Mouse (Mus musculus) forebrain, postnatal 0 days (tissue): ENCODE data around the gene Tpt1. TPM values are rescaled to one million over a fixed set of nuclear protein-coding genes. Genes with fewer than 3 reads are reported as not detected.

Source experiments
- ATAC-seq: fragments of 200-750 bp; cut with Nextera tagmentation; 2 replicates; pipeline ENCODE4 v1.8.0; 2017; ENCODE audit warnings: mild to moderate bottlenecking, moderate library complexity
- DNase-seq: peaks from one replicate; pipeline ENCODE4 v3.0.0-alpha.2; 2015
- H3K27ac ChIP-seq: fragments of 300-500 bp; sonication (generic); 2 replicates; pipeline ENCODE4 v1.5.1; 2014; ENCODE audit warnings: low read depth, mild to moderate bottlenecking, antibody characterized with exemption, low read length, moderate library complexity, mixed read lengths
- H3K27me3 ChIP-seq: fragments of 300-500 bp; sonication (generic); 2 replicates; pipeline ENCODE4 v1.6.1; 2014; ENCODE audit warnings: mild to moderate bottlenecking, low read length, mixed read lengths; ENCODE audit not compliant: insufficient read depth
- H3K36me3 ChIP-seq: fragments of 300-500 bp; sonication (generic); 2 replicates; pipeline ENCODE4 v1.6.1; 2014; ENCODE audit warnings: mild to moderate bottlenecking, moderate library complexity; ENCODE audit not compliant: insufficient read depth
- H3K4me1 ChIP-seq: fragments of 300-500 bp; sonication (generic); 2 replicates; pipeline ENCODE4 v1.6.1; 2014; ENCODE audit warnings: antibody characterized with exemption; ENCODE audit not compliant: insufficient read depth
- H3K4me2 ChIP-seq: fragments of 300-500 bp; sonication (generic); 2 replicates; pipeline ENCODE4 v1.6.1; 2014; ENCODE audit warnings: low read depth, mild to moderate bottlenecking, moderate library complexity
- H3K4me3 ChIP-seq: fragments of 300-500 bp; sonication (generic); 2 replicates; pipeline ENCODE4 v1.5.1; 2014; ENCODE audit warnings: low read depth, low read length, mixed read lengths
- H3K9ac ChIP-seq: fragments of 300-500 bp; sonication (generic); 2 replicates; pipeline ENCODE4 v1.6.1; 2014; ENCODE audit warnings: mild to moderate bottlenecking
- H3K9me3 ChIP-seq: fragments of 300-500 bp; sonication (generic); 2 replicates; pipeline ENCODE4 v1.6.1; 2016; ENCODE audit warnings: low read length
- CTCF ChIP-seq: sonication (generic); IDR thresholded peaks from 2 replicates; pipeline ENCODE4 v1.5.1; 2016; ENCODE audit warnings: antibody characterized with exemption, control low read depth, low read depth
- WGBS: fragments of 180-500 bp; shearing (Covaris S2); extraction: QIAGEN DNeasy Blood & Tissue Kit; methylation state at CpG from one replicate; pipeline ENCODE4 v1.1.7; 2014; 5-methylcytosine and 5-hydroxymethylcytosine counted together
- polyA plus RNA-seq: library from polyadenylated mRNA; unstranded; fragments of >200 nt; fragmentation: Nextera tagmentation; extraction: Ambion mirVana; gene quantifications from 2 replicates; pipeline ENCODE4 v1.2.1, GENCODE M21; 2015
- total RNA-seq: library from RNA; depleted of rRNA; stranded (reverse); fragments of >200 nt; gene quantifications from 2 replicates; pipeline ENCODE4 v1.2.3, GENCODE M21; 2014

The Tpt1 gene
- total and polyA plus RNA-seq, 2 experiments from 2014 or later = 708 to 738 TPM

GRCm38 (mm10) chr14:75844111-75844695, 690 bp upstream of the Tpt1 start:
- TF ChIP-seq CTCF = no peak

DNA sequence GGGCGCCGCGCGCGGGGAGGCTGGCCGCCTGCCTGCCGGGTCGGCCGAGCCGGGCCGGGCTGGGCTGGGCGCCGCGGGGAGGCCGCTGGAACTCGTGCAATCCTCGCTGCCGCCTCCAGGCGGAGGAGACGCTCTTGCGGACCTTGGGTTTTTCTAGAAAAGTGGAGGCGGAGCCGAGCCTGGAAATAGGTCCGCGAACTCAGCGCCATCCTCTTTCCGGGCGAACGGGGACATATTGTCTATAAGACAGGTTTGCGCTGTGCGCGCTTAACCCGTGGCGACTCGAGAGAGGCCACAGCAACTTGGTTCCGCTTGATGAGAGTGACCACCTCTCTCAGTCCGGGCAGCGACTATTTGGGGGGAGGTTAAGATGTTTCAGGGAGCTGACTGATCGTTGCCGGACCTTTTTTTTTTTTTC, 814 bp downstream of the Tpt1 start:
- H3K27ac ChIP-seq = peak overlapping the region; percentile 98
- WGBS = 2% methylated on average over 37 of the region's 40 CpGs
- H3K4me2 ChIP-seq = peak overlapping the region; percentile 48
- peak; percentile 64 for TF ChIP-seq CTCF
- peak overlapping the region; percentile 95 for H3K9ac ChIP-seq
- no peaks in the 10 kb centered on the region for H3K27me3 ChIP-seq
- no peaks in the 10 kb centered on the region for H3K9me3 ChIP-seq
- peaks cover 37% of the 10 kb centered on the region for H3K36me3 ChIP-seq
- peaks cover 6% of the 10 kb centered on the region; the same call in 1 of the 2 replicates for H3K4me1 ChIP-seq
- DNase-seq (peak; percentile 90), ATAC-seq (peak; percentile 72)
- peak overlapping the region; percentile 81 for H3K4me3 ChIP-seq

More at GRCm38 (mm10) chr14:75844111-75844695, 690 bp upstream of the Tpt1 start:
- 5% methylated on average over 14 of the region's 14 CpGs for WGBS
- DNase-seq (no peak), ATAC-seq (no peak)
- peak overlapping the region; percentile 81 for H3K4me3 ChIP-seq
- peak overlapping the region; percentile 95 for H3K9ac ChIP-seq
- H3K4me1 ChIP-seq = peaks cover 6% of the 10 kb centered on the region; the same call in 1 of the 2 replicates
- no peaks in the 10 kb centered on the region for H3K27me3 ChIP-seq
- H3K27ac ChIP-seq = peak overlapping the region; percentile 98
- no peaks in the 10 kb centered on the region for H3K9me3 ChIP-seq
- peaks cover 23% of the 10 kb centered on the region for H3K36me3 ChIP-seq
- H3K4me2 ChIP-seq = peak overlapping the region; percentile 76

- no peak for DNase-seq
- Histone ChIP-seq H3K9me3 (no peaks in the 10 kb centered on the region), H3K4me2 (no peak overlapping the region), H3K4me3 (no peak overlapping the region), H3K36me3 (peaks cover 44% of the 10 kb centered on the region), H3K9ac (no peak overlapping the region), H3K4me1 (peaks cover 6% of the 10 kb centered on the region; the same call in 1 of the 2 replicates), H3K27me3 (no peaks in the 10 kb centered on the region), H3K27ac (no peak overlapping the region)
- TF ChIP-seq CTCF = no peak
- ATAC-seq = no peak
- WGBS = 68% methylated on average over 4 of the region's 4 CpGs
Measured at GRCm38 (mm10) chr14:75847669-75848068, 2.8 kb downstream of the Tpt1 start.

DNA sequence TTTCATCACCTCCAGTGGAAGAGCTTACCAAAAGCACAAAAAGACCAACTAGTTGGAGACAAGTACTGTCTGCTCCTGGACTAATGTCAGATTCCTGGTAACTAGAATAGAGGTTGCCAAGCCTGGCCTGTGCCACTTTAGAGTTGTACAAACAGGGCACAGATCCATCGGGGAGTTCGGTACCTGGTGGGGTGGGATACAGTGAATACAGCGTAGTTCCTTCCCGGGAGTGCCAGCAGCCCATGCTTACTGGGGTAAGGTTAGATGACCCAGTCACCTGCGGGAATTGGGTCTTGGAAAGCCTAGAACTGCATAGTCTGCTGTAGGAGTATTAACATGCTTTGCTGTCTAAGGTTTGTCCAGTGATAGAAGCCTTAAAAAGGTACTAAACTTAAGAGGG, 3.6 kb downstream of the Tpt1 start:
- H3K9me3 ChIP-seq = no peaks in the 10 kb centered on the region
- H3K4me2 ChIP-seq = no peak overlapping the region
- no peak for TF ChIP-seq CTCF
- peaks cover 6% of the 10 kb centered on the region; the same call in 1 of the 2 replicates for H3K4me1 ChIP-seq
- no peak overlapping the region for H3K4me3 ChIP-seq
- WGBS = 95% methylated on average over 5 of the region's 5 CpGs
- H3K27ac ChIP-seq = no peak overlapping the region
- H3K36me3 ChIP-seq = peaks cover 44% of the 10 kb centered on the region
- no peak overlapping the region for H3K9ac ChIP-seq
- ATAC-seq (no peak), DNase-seq (no peak)
- H3K27me3 ChIP-seq = no peaks in the 10 kb centered on the region

DNA sequence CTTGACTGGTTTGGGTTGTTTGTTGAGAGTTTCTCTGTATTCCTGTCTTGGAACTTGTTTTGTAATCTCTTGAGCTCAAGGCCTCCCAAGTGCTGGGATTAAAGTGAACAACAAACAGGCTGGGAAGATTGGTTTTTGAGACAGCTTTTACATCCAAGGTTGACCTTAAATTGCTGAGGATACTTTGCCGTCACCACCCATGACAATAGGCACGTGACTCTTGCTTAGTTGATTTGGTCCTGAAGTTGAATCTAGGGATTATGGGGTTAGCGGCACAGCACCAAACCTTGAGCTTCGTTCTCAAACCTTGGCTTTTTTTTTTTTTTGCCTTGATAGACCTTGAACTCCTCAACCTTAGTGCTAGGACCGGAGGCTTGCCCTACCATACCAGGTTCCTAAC, 4.3 kb downstream of the Tpt1 start:
- TF ChIP-seq CTCF = no peak
- Histone ChIP-seq H3K36me3 (peaks cover 45% of the 10 kb centered on the region), H3K9ac (no peak overlapping the region), H3K4me1 (peaks cover 6% of the 10 kb centered on the region; the same call in 1 of the 2 replicates), H3K4me2 (no peak overlapping the region), H3K4me3 (no peak overlapping the region), H3K9me3 (no peaks in the 10 kb centered on the region), H3K27me3 (no peaks in the 10 kb centered on the region), H3K27ac (no peak overlapping the region)
- DNase-seq (no peak), ATAC-seq (no peak)
- WGBS = 82% methylated on average over 5 of the region's 5 CpGs

GRCm38 (mm10) chr14:75849842-75850568, 5.1 kb downstream of the Tpt1 start:
- H3K4me2 ChIP-seq = no peak overlapping the region
- peaks cover 47% of the 10 kb centered on the region for H3K36me3 ChIP-seq
- H3K9ac ChIP-seq = no peak overlapping the region
- no peak for TF ChIP-seq CTCF
- H3K4me3 ChIP-seq = no peak overlapping the region
- DNase-seq (no peak), ATAC-seq (no peak)
- H3K27ac ChIP-seq = no peak overlapping the region
- peaks cover 6% of the 10 kb centered on the region; the same call in 1 of the 2 replicates for H3K4me1 ChIP-seq
- no peaks in the 10 kb centered on the region for H3K9me3 ChIP-seq
- WGBS = 79% methylated on average over 6 of the region's 6 CpGs
- H3K27me3 ChIP-seq = no peaks in the 10 kb centered on the region

- TF ChIP-seq CTCF = no peak
- 23% methylated on average over 6 of the region's 6 CpGs for WGBS
- Histone ChIP-seq H3K27me3 (no peaks in the 10 kb centered on the region), H3K36me3 (peaks cover 47% of the 10 kb centered on the region), H3K4me3 (no peak overlapping the region), H3K27ac (no peak overlapping the region), H3K9me3 (no peaks in the 10 kb centered on the region), H3K9ac (no peak overlapping the region), H3K4me1 (peaks cover 6% of the 10 kb centered on the region; the same call in 1 of the 2 replicates), H3K4me2 (no peak overlapping the region)
- ATAC-seq (peak; percentile 53), DNase-seq (no peak)
Measured at GRCm38 (mm10) chr14:75850819-75851218, 5.9 kb downstream of the Tpt1 start.
